Mouse (Mus musculus) MEL (cell line): ENCODE measurements around the gene Elavl4. TPM values are rescaled to one million over a fixed set of nuclear protein-coding genes. Genes with fewer than 3 reads are reported as not detected.

Experiments
- DNase-seq: peaks from one replicate; pipeline ENCODE4 v3.0.0; 2011; ENCODE audit warnings: low read depth, low spot score
- H3K27ac ChIP-seq: 2 replicates; pipeline ENCODE4 v1.5.1; 2012; ENCODE audit warnings: low read depth, mild to moderate bottlenecking, control low read depth, low read length, moderate library complexity; ENCODE audit not compliant: control insufficient read depth
- H3K27me3 ChIP-seq, 2 experiments: fragments of 150-350 bp in 1 of 2; sonication (generic) in 1 of 2; 2 replicates each; pipeline ENCODE4 v1.6.1; 2012; ENCODE audit warnings: low read length in 2 of 2, mild to moderate bottlenecking in 2 of 2, improper control_type of control experiment in 1 of 2, moderate library complexity in 1 of 2; ENCODE audit not compliant: insufficient read depth in 2 of 2, control insufficient read depth in 1 of 2
- H3K36me3 ChIP-seq, 2 experiments: 2 replicates each; pipeline ENCODE4 v1.6.1; 2012 to 2014; ENCODE audit warnings: low read length in 2 of 2, improper control_type of control experiment in 1 of 2, inconsistent platforms in 1 of 2, mild to moderate bottlenecking in 1 of 2; ENCODE audit not compliant: insufficient read depth in 2 of 2, control insufficient read depth in 1 of 2
- H3K4me1 ChIP-seq, 2 experiments: fragments of 150-350 bp in 1 of 2; sonication (generic) in 1 of 2; 2 replicates each; pipeline ENCODE4 v1.6.1; 2012; ENCODE audit warnings: low read length in 2 of 2, improper control_type of control experiment in 1 of 2, mild to moderate bottlenecking in 1 of 2; ENCODE audit not compliant: insufficient read depth in 2 of 2, control insufficient read depth in 1 of 2
- H3K4me3 ChIP-seq, 2 experiments: fragments of 150-350 bp in 1 of 2; sonication (generic) in 1 of 2; 2 replicates each; pipeline ENCODE4 v1.5.1; 2012; ENCODE audit warnings: low read depth in 2 of 2, low read length in 2 of 2, mild to moderate bottlenecking in 2 of 2, moderate library complexity in 2 of 2, control low read depth in 1 of 2, improper control_type of control experiment in 1 of 2; ENCODE audit not compliant: control insufficient read depth in 1 of 2, insufficient read depth in 1 of 2
- H3K79me2 ChIP-seq: 2 replicates; pipeline ENCODE4 v1.6.1; 2012; ENCODE audit warnings: mild to moderate bottlenecking, low read length, moderate library complexity; ENCODE audit not compliant: control insufficient read depth, poor library complexity, insufficient read depth
- H3K9ac ChIP-seq: 2 replicates; pipeline ENCODE4 v1.6.1; 2012; ENCODE audit warnings: low read depth, mild to moderate bottlenecking, control low read depth, low read length, moderate library complexity; ENCODE audit not compliant: control insufficient read depth, poor library complexity, severe bottlenecking
- H3K9me3 ChIP-seq: fragments of 150-350 bp; sonication (generic); replicated peaks from 2 replicates; pipeline ENCODE4 v1.6.1; 2012; ENCODE audit warnings: mild to moderate bottlenecking, low read length, improper control_type of control experiment, moderate library complexity; ENCODE audit not compliant: insufficient read depth
- BHLHE40 ChIP-seq: IDR thresholded peaks from 2 replicates; pipeline ENCODE4 v1.6.1; 2012; ENCODE audit warnings: low read depth, mild to moderate bottlenecking, inconsistent platforms, low read length, improper control_type of control experiment, borderline replicate concordance
- CHD2 ChIP-seq: IDR thresholded peaks from 2 replicates; pipeline ENCODE4 v1.6.1; 2011; ENCODE audit warnings: low read length, improper control_type of control experiment
- EP300 ChIP-seq, 2 experiments: IDR thresholded peaks; 2 replicates each; pipeline ENCODE4 v1.6.1; 2011; ENCODE audit warnings: improper control_type of control experiment in 2 of 2, low read length in 2 of 2, low read depth in 1 of 2, mild to moderate bottlenecking in 1 of 2
- ETS1 ChIP-seq: IDR thresholded peaks from 2 replicates; pipeline ENCODE4 v1.6.1; 2012; ENCODE audit warnings: low read depth, mild to moderate bottlenecking, inconsistent platforms, low read length, improper control_type of control experiment, moderate library complexity
- GABPA ChIP-seq: IDR thresholded peaks from 2 replicates; pipeline ENCODE4 v1.6.1; 2012; ENCODE audit warnings: low read depth, mild to moderate bottlenecking, inconsistent platforms, low read length, improper control_type of control experiment, moderate library complexity
- HCFC1 ChIP-seq: IDR thresholded peaks from 2 replicates; pipeline ENCODE4 v1.6.1; 2012; ENCODE audit warnings: low read depth, mild to moderate bottlenecking, inconsistent platforms, low read length, improper control_type of control experiment, moderate library complexity
- JUND ChIP-seq: IDR thresholded peaks from 2 replicates; pipeline ENCODE4 v1.6.1; 2011; ENCODE audit warnings: low read depth, mild to moderate bottlenecking, improper control_type of control experiment, low read length
- KAT2A ChIP-seq: conservative IDR thresholded peaks from 2 replicates; pipeline ENCODE4 v1.6.1; 2012; ENCODE audit warnings: low read depth, low read length, improper control_type of control experiment, inconsistent platforms
- MAZ ChIP-seq: IDR thresholded peaks from 2 replicates; pipeline ENCODE4 v1.6.1; 2012; ENCODE audit warnings: low read depth, mild to moderate bottlenecking, inconsistent platforms, low read length, improper control_type of control experiment
- MXI1 ChIP-seq: IDR thresholded peaks from 2 replicates; pipeline ENCODE4 v1.6.1; 2011; ENCODE audit warnings: mild to moderate bottlenecking, low read depth, low read length, improper control_type of control experiment
- MYB ChIP-seq: IDR thresholded peaks from 2 replicates; pipeline ENCODE4 v1.6.1; 2011; ENCODE audit warnings: mild to moderate bottlenecking, low read depth, low read length, improper control_type of control experiment
- NELFE ChIP-seq: IDR thresholded peaks from 2 replicates; pipeline ENCODE4 v1.6.1; 2011; ENCODE audit warnings: low read depth, low read length, improper control_type of control experiment
- NRF1 ChIP-seq: IDR thresholded peaks from 2 replicates; pipeline ENCODE4 v1.6.1; 2014; ENCODE audit warnings: low read depth, mild to moderate bottlenecking, inconsistent platforms, low read length, improper control_type of control experiment, moderate library complexity; ENCODE audit not compliant: poor library complexity, insufficient read depth, severe bottlenecking
- POLR2A ChIP-seq, 2 experiments: IDR thresholded peaks; 2 replicates each; pipeline ENCODE4 v1.6.1; 2011 to 2012; ENCODE audit warnings: low read length in 2 of 2, mild to moderate bottlenecking in 2 of 2, control low read depth in 1 of 2, improper control_type of control experiment in 1 of 2, low read depth in 1 of 2, moderate library complexity in 1 of 2; ENCODE audit not compliant: control insufficient read depth in 1 of 2, insufficient read depth in 1 of 2, poor library complexity in 1 of 2
- POLR2AphosphoS2 ChIP-seq: IDR thresholded peaks from 2 replicates; pipeline ENCODE4 v1.6.1; 2011; ENCODE audit warnings: low read length, improper control_type of control experiment
- POLR2AphosphoS5 ChIP-seq: IDR thresholded peaks from 2 replicates; pipeline ENCODE4 v1.6.1; 2012; ENCODE audit warnings: low read depth, borderline replicate concordance, mild to moderate bottlenecking, inconsistent platforms, low read length, moderate library complexity, mixed read lengths
- RAD21 ChIP-seq: IDR thresholded peaks from 2 replicates; pipeline ENCODE4 v1.6.1; 2011; ENCODE audit warnings: mild to moderate bottlenecking, low read depth, low read length, improper control_type of control experiment
- RCOR1 ChIP-seq: IDR thresholded peaks from 2 replicates; pipeline ENCODE4 v1.6.1; 2012; ENCODE audit warnings: low read depth, mild to moderate bottlenecking, inconsistent platforms, low read length, improper control_type of control experiment
- SIN3A ChIP-seq: IDR thresholded peaks from 2 replicates; pipeline ENCODE4 v1.6.1; 2012; ENCODE audit warnings: low read length, improper control_type of control experiment, inconsistent platforms
- SMC3 ChIP-seq: IDR thresholded peaks from 2 replicates; pipeline ENCODE4 v1.6.1; 2011; ENCODE audit warnings: low read depth, low read length, improper control_type of control experiment
- TAL1 ChIP-seq: IDR thresholded peaks from 2 replicates; pipeline ENCODE4 v1.6.1; 2012; ENCODE audit warnings: mild to moderate bottlenecking, inconsistent platforms, low read length, moderate library complexity, mixed read lengths
- TBP ChIP-seq: IDR thresholded peaks from 2 replicates; pipeline ENCODE4 v1.8.0; 2011; ENCODE audit warnings: low read depth, low read length, improper control_type of control experiment
- TCF12 ChIP-seq: IDR thresholded peaks from 2 replicates; pipeline ENCODE4 v1.6.1; 2014; ENCODE audit warnings: low read depth, mild to moderate bottlenecking, inconsistent platforms, low read length, improper control_type of control experiment, moderate library complexity
- USF1 ChIP-seq: IDR thresholded peaks from 2 replicates; pipeline ENCODE4 v1.6.1; 2014; ENCODE audit warnings: low read depth, mild to moderate bottlenecking, inconsistent platforms, low read length, improper control_type of control experiment, moderate library complexity
- USF2 ChIP-seq, 2 experiments: IDR thresholded peaks; 2 replicates each; pipeline ENCODE4 v1.6.1; 2011 to 2012; ENCODE audit warnings: improper control_type of control experiment in 2 of 2, low read length in 2 of 2, borderline replicate concordance in 1 of 2, inconsistent platforms in 1 of 2, low read depth in 1 of 2, mild to moderate bottlenecking in 1 of 2; ENCODE audit not compliant: insufficient read depth in 1 of 2
- ZC3H11A ChIP-seq: IDR thresholded peaks from 2 replicates; pipeline ENCODE4 v1.6.1; 2012; ENCODE audit warnings: low read depth, mild to moderate bottlenecking, inconsistent platforms, low read length, improper control_type of control experiment
- ZMIZ1 ChIP-seq: IDR thresholded peaks from 2 replicates; pipeline ENCODE4 v1.6.1; 2012; ENCODE audit warnings: low read depth, mild to moderate bottlenecking, inconsistent platforms, low read length, improper control_type of control experiment, moderate library complexity
- ZNF384 ChIP-seq: IDR thresholded peaks from 2 replicates; pipeline ENCODE4 v1.6.1; 2012; ENCODE audit warnings: low read depth, mild to moderate bottlenecking, inconsistent platforms, low read length, improper control_type of control experiment
- polyA plus RNA-seq, 2 experiments: library from polyadenylated mRNA; stranded (reverse) in 1 of 2; unstranded in 1 of 2; fragments of >175 nt in 1 of 2; fragments of >200 nt in 1 of 2; gene quantifications; 2 replicates each; pipeline versions ENCODE4 v1.2.1 to v1.2.4; 2012; ENCODE audit warnings: low replicate concordance in 2 of 2, low read depth in 1 of 2; ENCODE audit not compliant: insufficient read length in 2 of 2, insufficient read depth in 1 of 2, missing spikeins in 1 of 2
- total RNA-seq: library from RNA; depleted of rRNA; stranded (reverse); fragments of 300-350 nt; gene quantifications from 2 replicates; pipeline ENCODE4 v1.2.3, GENCODE M21; 2012

Elavl4 gene
- total and polyA plus RNA-seq, 3 experiments = not detected

DNA sequence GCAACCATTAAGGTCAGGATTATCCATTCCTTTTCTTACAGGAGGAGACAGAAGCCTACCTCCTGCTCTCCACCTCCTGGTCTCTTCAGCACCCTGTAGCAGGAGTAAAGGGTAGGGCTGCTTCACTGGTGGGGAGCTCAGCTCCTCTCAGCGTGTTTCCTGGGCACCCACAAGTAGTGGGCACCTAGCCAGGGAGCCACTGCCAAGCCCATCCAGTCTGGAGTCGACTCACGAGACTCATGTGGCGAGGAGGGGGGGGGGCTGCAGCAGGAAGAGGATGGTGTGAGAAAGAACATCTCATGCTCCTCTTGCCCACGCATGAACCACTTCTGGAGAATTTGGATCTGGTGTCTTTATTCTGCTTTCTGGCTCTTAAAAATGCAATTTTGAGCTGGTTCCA is 186.5 kb downstream of the Elavl4 start:
- no peak for TF ChIP-seq NELFE
- no peak for TF ChIP-seq EP300 (IDR thresholded peaks at IDR 0.05; ENCODE audit: low read depth in 1 of 2, low read length in 2 of 2)
- TF ChIP-seq ZNF384 = no peak
- TF ChIP-seq ETS1 = no peak
- TF ChIP-seq MYB = no peak
- no peak for TF ChIP-seq CHD2
- no peak for TF ChIP-seq HCFC1
- TF ChIP-seq TAL1 = no peak
- TF ChIP-seq, all 39 proteins: peak for 0
- Histone ChIP-seq H3K27me3 (no peaks in the 10 kb centered on the region), H3K36me3 (no peaks in the 10 kb centered on the region), H3K27ac (no peak overlapping the region), H3K79me2 (no peaks in the 10 kb centered on the region), H3K9me3 (no peaks in the 10 kb centered on the region), H3K9ac (no peak overlapping the region), H3K4me1 (no peaks in the 10 kb centered on the region), H3K4me3 (no peak overlapping the region)
- DNase-seq = no peak

DNA sequence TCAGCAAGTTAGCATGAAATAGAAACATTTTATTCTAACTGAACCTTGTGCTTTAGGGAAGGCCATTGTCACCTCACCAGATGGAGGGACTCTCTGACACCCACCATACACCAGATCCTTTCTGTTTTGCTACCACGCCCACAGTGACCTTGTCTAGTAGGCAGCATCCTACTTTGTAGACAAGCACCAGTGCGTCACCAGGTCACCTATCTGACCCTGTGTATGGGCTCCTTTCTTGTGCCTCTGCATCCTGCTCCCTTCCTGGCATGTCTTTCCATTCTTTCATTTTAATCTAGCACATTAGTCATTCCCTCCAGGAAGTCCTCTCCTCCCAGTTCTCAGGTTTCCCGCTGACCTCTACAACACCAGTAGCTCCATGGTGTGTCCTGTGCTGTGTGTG is 190.1 kb downstream of the Elavl4 start:
- no peaks in the 10 kb centered on the region for H3K4me1 ChIP-seq

DNA sequence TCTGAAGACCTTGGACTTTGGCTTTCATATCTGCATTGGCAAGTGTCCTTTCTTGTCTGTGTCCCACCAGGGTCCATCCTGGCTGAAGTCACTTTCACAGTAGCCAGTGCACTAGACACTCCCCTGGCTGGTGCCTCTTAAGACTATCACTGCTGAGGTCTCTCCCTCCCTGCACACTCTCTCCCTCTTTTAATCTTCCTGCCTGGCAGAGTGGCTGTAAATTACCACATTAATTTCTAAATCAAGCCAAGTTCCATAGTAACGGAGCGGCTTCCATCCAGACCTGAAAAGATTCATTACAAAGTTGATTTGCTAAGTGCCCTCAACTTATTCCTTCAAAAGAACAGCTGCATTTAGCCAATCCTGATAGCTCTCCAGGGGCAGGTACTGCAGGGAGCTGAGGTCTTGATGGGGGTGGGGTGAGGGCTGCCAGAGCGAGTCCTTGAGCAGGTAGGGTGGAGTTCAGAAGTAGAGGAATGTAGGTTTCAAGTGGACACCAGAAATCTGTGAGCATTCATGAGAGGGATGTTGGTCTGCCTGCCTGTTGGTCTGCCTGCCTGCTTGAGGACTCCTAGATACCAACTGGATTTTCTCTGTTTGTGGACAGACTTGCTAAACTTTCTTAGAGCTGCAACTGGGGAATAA is 194.1 kb downstream of the Elavl4 start:
- Histone ChIP-seq H3K9me3 (no peaks in the 10 kb centered on the region), H3K4me1 (no peaks in the 10 kb centered on the region), H3K27ac (no peak overlapping the region), H3K9ac (no peak overlapping the region), H3K36me3 (no peaks in the 10 kb centered on the region), H3K4me3 (no peak overlapping the region), H3K79me2 (no peaks in the 10 kb centered on the region), H3K27me3 (no peaks in the 10 kb centered on the region)
- DNase-seq = no peak
- no peak for TF ChIP-seq BHLHE40
- TF ChIP-seq ZC3H11A = no peak
- no peak for TF ChIP-seq HCFC1
- TF ChIP-seq MXI1 = no peak
- TF ChIP-seq MAZ = no peak
- no peak for TF ChIP-seq RCOR1
- no peak for TF ChIP-seq TCF12
- TF ChIP-seq GABPA = no peak
- no peak for TF ChIP-seq NELFE
- TF ChIP-seq JUND = no peak
- no peak for TF ChIP-seq NRF1
- no peak for TF ChIP-seq SMC3
- no peak for TF ChIP-seq TBP
- no peak for TF ChIP-seq ZMIZ1
- no peak for TF ChIP-seq USF1
- TF ChIP-seq RAD21 = no peak

More for the DNA sequence above, 190.1 kb downstream of the Elavl4 start:
- Histone ChIP-seq H3K4me3 (no peak overlapping the region), H3K9ac (no peak overlapping the region), H3K27me3 (no peaks in the 10 kb centered on the region), H3K79me2 (no peaks in the 10 kb centered on the region), H3K36me3 (no peaks in the 10 kb centered on the region), H3K27ac (no peak overlapping the region), H3K9me3 (no peaks in the 10 kb centered on the region)
- TF ChIP-seq EP300 (IDR thresholded peaks at IDR 0.05; ENCODE audit: low read depth in 1 of 2, low read length in 2 of 2) (no peak), SIN3A (no peak), GABPA (no peak), CHD2 (no peak), POLR2AphosphoS2 (no peak), MYB (no peak), POLR2A (IDR thresholded peaks at IDR 0.05; ENCODE audit: control insufficient read depth in 1 of 2, insufficient read depth in 1 of 2, low read depth in 1 of 2, low read length in 2 of 2, poor library complexity in 1 of 2) (no peak), POLR2AphosphoS5 (no peak), USF2 (IDR thresholded peaks at IDR 0.05; ENCODE audit: borderline replicate concordance in 1 of 2, insufficient read depth in 1 of 2, low read depth in 1 of 2, low read length in 2 of 2) (no peak), TBP (no peak), RCOR1 (no peak), KAT2A (no peak)
- no peak for DNase-seq
